Mouse (Mus musculus) frontal cortex, postnatal 25 days (tissue): ENCODE data around the gene Nradd.

Experiments used
- DNase-seq, 2 experiments: peaks; one replicate each; pipeline ENCODE4 v3.0.0; 2022; ENCODE audit warnings: low spot score in 2 of 2

The Nradd gene

GRCm38 (mm10) chr9:110611471-110611870, 12.8 kb downstream of the Nradd start:
- DNase-seq: no peak

GRCm38 (mm10) chr9:110583521-110583920, 40.7 kb downstream of the Nradd start:
- DNase-seq: no peak

- no peak for DNase-seq
Observed at GRCm38 (mm10) chr9:110582161-110582560, 42.1 kb downstream of the Nradd start.
